Mouse (Mus musculus): ENCODE data around the gene Zc3h10. TPM values are rescaled to one million over a fixed set of nuclear protein-coding genes. Genes with fewer than 3 reads are reported as not detected.
A peak's percentile ranks its signal among the peaks of the same experiment; 100 is the strongest.
"Not testable (repeated sequence)": the region's sequence is repeated elsewhere in the genome, so short reads cannot be mapped to it uniquely, and the experiment has no call there.

Gene Zc3h10
- polyA plus RNA-seq, 1 experiment from 2014 or later: 15.5 TPM

DNA sequence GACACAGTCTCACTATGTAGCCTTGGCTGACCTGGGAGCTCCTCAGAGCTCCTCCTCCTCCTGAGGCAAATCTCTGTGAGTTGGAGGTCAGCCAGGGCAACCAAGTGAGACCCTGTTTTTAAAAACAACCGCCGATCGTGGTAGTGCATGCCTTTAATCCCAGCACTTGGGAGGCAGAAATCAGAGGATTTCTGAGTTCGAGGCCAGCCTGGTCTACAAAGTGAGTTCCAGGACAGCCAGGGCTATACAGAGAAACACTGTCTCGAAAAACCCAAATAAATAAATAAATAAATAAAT is 42.3 kb downstream of the Zc3h10 start:
- H3K27ac ChIP-seq; H3K9ac ChIP-seq; H3K4me2 ChIP-seq; H3K9me3 ChIP-seq; H3K27me3 ChIP-seq; H3K4me3 ChIP-seq; H3K4me1 ChIP-seq; ATAC-seq (ENCODE audit: insufficient number of reproducible peaks, insufficient read depth, low FRiP score, low TSS enrichment, low read depth): not testable (repeated sequence)
- 81% methylated on average over 5 of the region's 5 CpGs for WGBS
- H3K36me3 ChIP-seq: peaks cover 12% of the 10 kb centered on the region

DNA sequence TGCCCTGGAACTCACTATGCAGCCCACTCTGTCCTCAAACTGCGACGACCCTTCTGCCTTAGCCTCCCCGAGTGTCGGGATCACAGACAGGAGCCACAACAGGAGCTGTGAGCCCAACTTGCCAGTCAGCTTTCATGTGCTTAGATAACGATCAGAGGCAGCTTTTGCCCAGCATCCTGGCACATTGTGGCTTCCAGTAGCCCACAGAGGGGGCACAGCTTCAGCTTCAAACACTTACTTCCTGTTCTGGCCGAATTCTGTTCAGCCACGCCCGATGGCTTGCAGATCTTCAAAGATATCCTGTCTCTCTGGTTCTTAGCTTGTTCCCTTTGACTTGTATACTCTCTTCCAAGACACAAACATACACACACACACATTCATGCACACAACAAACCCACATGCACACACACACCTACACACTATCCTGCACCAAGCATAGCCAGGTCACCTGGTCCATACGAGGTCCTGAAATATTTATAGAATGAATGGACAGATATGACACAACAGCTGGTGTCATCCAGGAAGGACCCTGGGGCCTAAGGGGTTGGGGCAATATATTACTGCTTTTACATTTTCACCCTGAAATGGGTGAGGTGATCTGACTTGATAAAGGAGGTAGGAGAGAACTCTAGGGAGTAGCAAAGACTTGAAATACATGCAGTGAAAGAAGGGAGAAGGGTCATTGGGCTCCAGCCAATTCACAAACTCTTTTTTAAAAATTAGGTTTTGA is 42.8 kb downstream of the Zc3h10 start:
- ATAC-seq (ENCODE audit: insufficient number of reproducible peaks, insufficient read depth, low FRiP score, low TSS enrichment, low read depth): no peak
- H3K27ac ChIP-seq: peak overlapping the region; percentile 23; the same call in 1 of the 2 replicates
- 71% methylated on average over 9 of the region's 9 CpGs for WGBS
- H3K9ac ChIP-seq: 0 out of 2 replicates have a peak overlapping the region, but pooled peaks have one; percentile 37
- no peaks in the 10 kb centered on the region for H3K9me3 ChIP-seq
- H3K4me1 ChIP-seq: no peaks in the 10 kb centered on the region; the same call in 1 of the 2 replicates
- H3K4me2 ChIP-seq: no peak overlapping the region
- no peak overlapping the region for H3K4me3 ChIP-seq
- H3K36me3 ChIP-seq: peaks cover 7% of the 10 kb centered on the region
- no peaks in the 10 kb centered on the region for H3K27me3 ChIP-seq

DNA sequence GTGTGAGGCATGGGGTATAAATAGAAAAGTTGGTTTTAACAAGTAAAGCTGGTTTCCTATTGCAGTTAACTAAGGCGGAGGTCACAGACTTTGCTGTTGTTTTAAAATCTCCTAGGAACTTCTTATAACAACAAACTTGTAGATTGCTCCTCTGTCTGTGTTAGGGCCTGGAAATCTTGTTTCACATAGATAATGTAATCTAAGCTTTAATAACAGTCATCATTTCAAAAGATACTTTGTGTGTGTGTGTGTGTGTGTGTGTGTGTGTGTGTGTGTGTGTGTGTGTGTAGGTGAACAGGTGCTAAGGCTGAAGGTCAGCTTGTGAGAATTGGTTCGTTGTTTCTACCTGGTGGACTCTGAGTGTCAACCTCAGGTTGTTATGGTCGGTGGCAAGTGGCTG is 43.6 kb downstream of the Zc3h10 start:
- H3K36me3 ChIP-seq: peaks cover under 1% of the 10 kb centered on the region
- H3K4me1 ChIP-seq: no peaks in the 10 kb centered on the region; the same call in 1 of the 2 replicates
- no peak overlapping the region for H3K9ac ChIP-seq
- H3K9me3 ChIP-seq: no peaks in the 10 kb centered on the region
- H3K4me3 ChIP-seq: no peak overlapping the region
- no peaks in the 10 kb centered on the region for H3K27me3 ChIP-seq
- 84% methylated on average over 3 of the region's 3 CpGs for WGBS
- no peak overlapping the region for H3K27ac ChIP-seq
- ATAC-seq (ENCODE audit: insufficient number of reproducible peaks, insufficient read depth, low FRiP score, low TSS enrichment, low read depth): no peak
- no peak overlapping the region for H3K4me2 ChIP-seq

DNA sequence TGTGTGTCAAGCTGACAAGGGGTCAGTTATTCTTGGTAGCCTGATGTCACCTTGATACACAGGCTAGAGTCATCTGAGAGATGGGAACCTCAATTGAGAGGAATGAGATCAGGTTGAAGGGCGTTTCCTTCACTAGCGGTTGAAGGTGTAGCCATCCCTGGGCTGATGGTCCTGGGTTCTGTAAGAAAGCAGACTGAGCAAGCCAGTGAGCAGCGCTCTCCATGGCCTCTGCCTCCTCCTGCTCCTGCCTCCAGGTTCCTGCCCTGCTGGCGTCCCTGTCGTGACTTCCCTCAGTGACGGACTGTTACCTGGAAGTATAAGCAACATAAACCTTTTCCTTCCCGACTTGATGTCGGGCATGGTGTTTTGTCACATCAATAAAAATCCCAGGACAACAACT is 44.0 kb downstream of the Zc3h10 start:
- ATAC-seq (ENCODE audit: insufficient number of reproducible peaks, insufficient read depth, low FRiP score, low TSS enrichment, low read depth): no peak
- Histone ChIP-seq H3K27ac (no peak overlapping the region), H3K9me3 (no peaks in the 10 kb centered on the region), H3K27me3 (no peaks in the 10 kb centered on the region), H3K36me3 (no peaks in the 10 kb centered on the region; the same call in 1 of the 2 replicates), H3K4me3 (no peak overlapping the region), H3K4me1 (no peaks in the 10 kb centered on the region; the same call in 1 of the 2 replicates), H3K4me2 (no peak overlapping the region), H3K9ac (no peak overlapping the region)
- WGBS: 77% methylated on average over 8 of the region's 8 CpGs

DNA sequence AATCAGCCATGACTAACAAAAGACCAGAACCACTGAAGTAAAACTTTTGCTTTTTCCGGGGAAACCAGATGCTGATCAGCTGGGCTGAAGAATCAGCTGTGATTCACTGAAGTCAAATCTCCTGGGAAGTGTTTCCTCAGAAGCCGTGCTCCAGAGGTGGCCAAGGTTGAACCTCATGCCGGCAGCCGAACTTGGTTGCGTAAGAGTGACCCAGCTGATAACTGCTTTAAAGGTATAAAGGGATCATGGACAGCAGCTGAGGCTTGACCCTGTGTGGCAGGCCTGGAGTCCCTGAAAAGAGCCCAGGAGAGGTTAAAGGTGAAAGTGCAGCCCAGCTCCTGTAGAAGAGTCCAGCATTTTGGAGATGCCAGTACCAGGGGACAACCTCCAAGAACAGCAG is 45.2 kb downstream of the Zc3h10 start:
- 78% methylated on average over 5 of the region's 5 CpGs for WGBS
- peaks cover 7% of the 10 kb centered on the region for H3K4me1 ChIP-seq

DNA sequence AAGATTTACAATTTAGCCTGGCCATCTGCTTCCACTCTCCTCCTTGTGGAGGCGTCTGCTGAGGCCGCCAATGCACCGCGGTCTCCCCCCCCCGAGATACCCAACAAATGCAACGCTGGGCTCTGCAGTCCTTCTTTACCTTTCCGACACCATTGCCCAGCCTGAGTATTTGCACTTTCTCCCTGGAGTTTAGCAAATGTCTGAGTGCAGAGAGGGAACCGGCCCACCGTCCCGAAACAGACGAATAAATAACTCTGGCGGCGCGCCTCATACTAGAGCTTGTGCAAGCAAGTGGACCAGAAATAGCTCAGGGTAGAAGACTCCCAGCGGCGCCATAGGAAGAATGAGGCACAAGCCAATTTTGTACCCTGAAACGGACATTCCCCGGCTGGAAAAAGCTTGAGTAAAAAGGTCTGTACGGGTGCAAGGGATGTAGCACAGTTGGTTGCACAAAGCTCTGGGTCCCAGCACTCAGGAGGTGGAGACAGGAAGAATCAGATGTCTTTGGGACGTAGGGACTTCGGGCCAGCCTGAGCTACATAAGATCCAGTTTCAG is 48.4 kb downstream of the Zc3h10 start:
- H3K4me2 ChIP-seq: peak overlapping the region; percentile 72
- peaks cover 22% of the 10 kb centered on the region for H3K4me1 ChIP-seq
- peak overlapping the region; percentile 76 for H3K9ac ChIP-seq
- H3K9me3 ChIP-seq: no peaks in the 10 kb centered on the region
- H3K36me3 ChIP-seq: no peaks in the 10 kb centered on the region
- H3K27me3 ChIP-seq: no peaks in the 10 kb centered on the region
- H3K27ac ChIP-seq: peak overlapping the region; percentile 85
- no peak for ATAC-seq (ENCODE audit: insufficient number of reproducible peaks, insufficient read depth, low FRiP score, low TSS enrichment, low read depth)
- peak overlapping the region; percentile 64 for H3K4me3 ChIP-seq
- WGBS: under 1% methylated on average over 21 of the region's 21 CpGs

More for the DNA sequence above, 45.2 kb downstream of the Zc3h10 start:
- no peak for ATAC-seq (ENCODE audit: insufficient number of reproducible peaks, insufficient read depth, low FRiP score, low TSS enrichment, low read depth)
- Histone ChIP-seq H3K36me3 (no peaks in the 10 kb centered on the region; the same call in 1 of the 2 replicates), H3K9ac (no peak overlapping the region), H3K27me3 (no peaks in the 10 kb centered on the region), H3K4me3 (no peak overlapping the region), H3K27ac (no peak overlapping the region), H3K4me2 (no peak overlapping the region), H3K9me3 (no peaks in the 10 kb centered on the region)

DNA sequence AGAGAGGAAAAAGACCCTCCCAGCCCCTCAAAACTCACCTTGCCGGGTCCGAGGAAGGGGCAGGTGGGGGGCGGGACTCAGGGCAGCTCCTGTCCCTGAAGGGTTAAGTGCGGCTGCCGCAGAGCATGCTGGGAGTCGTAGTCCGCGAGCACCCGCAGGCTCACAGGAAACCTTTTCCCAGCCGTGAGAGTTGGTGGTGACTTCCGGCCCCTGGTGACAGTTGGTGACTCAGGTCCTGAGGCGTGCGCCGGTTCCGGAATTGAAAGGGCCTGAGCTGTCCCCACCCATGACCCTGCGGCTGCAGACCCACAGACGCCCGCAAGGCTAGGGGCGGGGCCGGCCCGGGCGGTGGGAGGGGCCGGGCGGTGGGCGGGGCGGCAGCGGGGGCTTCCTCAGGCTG is 49.0 kb downstream of the Zc3h10 start, which contains the start of gene Myl6b:
Gene Myl6b (minus strand): TSS at position 96 of the 400 bp plus-strand sequence.
- H3K27ac ChIP-seq: peak within 1 kb of the TSS; percentile 85
- H3K4me1 ChIP-seq: peaks cover 22% of the 10 kb centered on the region
- no peaks in the 10 kb centered on the region for H3K27me3 ChIP-seq
- under 1% methylated on average over 27 of the region's 27 CpGs for WGBS
- no peaks in the 10 kb centered on the region for H3K36me3 ChIP-seq
- peak within 1 kb of the TSS; percentile 76 for H3K9ac ChIP-seq
- peak within 1 kb of the TSS; percentile 72 for H3K4me2 ChIP-seq
- peak; percentile 73 for ATAC-seq (ENCODE audit: insufficient number of reproducible peaks, insufficient read depth, low FRiP score, low TSS enrichment, low read depth)
- no peaks in the 10 kb centered on the region for H3K9me3 ChIP-seq
- H3K4me3 ChIP-seq: peak within 1 kb of the TSS; percentile 64

DNA sequence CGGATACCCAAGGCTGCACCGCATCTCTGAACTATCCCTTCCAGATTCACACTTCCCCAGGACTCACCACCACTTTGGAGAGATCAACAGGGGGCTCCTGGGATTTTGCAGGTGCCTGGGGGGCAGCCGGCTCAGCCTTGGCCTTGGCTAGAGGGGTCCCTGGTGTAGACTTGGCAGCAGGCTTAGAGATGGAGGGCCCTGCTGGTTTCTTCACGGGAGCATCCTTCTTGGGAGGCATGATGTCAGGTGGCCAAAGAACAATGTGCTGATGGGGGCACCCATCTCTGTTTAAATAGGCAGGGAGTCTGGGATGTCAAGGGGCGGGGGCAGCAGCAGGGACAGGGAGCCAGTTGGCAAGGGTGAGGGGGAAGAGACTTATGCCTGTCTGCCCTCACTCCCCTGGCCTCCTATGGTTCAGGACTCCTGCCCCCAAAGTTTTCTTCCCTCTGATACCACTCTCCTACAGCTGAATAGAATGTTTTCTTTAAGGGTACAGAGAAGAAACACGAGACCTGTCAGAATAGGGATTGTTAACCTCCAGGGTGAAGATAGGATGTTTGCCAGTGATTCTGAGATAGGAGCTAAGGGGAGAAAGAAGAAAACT is 50.3 kb downstream of the Zc3h10 start:
- Histone ChIP-seq H3K4me3 (no peak overlapping the region), H3K27ac (no peak overlapping the region), H3K9me3 (no peaks in the 10 kb centered on the region), H3K36me3 (no peaks in the 10 kb centered on the region), H3K27me3 (no peaks in the 10 kb centered on the region), H3K9ac (no peak overlapping the region), H3K4me1 (peaks cover 25% of the 10 kb centered on the region), H3K4me2 (no peak overlapping the region)
- 43% methylated on average over 6 of the region's 6 CpGs for WGBS
- ATAC-seq (ENCODE audit: insufficient number of reproducible peaks, insufficient read depth, low FRiP score, low TSS enrichment, low read depth): no peak

DNA sequence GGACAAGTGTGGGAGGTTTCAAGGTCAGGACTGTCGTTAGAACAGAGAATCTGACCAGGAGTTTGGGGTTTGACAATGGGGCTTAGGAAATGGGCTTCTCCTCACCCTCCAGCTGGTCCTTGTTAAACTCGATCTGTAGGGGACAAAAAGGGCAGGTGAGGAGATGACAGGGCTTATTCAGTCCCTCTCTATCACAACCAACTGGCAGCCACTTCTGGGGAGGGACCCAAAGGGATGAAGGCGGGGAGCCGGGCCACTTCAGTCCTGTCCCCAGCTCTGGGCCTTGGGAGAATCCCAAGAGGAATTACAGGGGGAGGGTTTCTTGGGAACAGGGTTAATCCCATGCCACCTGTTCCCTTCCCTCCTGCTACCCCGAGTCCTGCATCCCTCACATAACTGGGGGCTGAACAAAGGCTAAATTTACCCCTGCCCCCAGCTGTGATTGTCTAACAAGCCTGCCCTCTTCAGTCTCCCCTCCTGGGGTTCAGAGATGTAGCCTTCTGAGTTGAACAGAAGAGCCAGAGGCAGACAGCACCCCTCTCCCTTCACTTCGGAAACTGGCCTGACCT is 51.0 kb downstream of the Zc3h10 start:
- H3K4me2 ChIP-seq: no peak overlapping the region
- H3K9ac ChIP-seq: no peak overlapping the region
- 27% methylated on average over 6 of the region's 6 CpGs for WGBS
- no peak overlapping the region for H3K4me3 ChIP-seq
- no peaks in the 10 kb centered on the region for H3K27me3 ChIP-seq
- H3K27ac ChIP-seq: no peak overlapping the region
- H3K4me1 ChIP-seq: peaks cover 32% of the 10 kb centered on the region
- no peaks in the 10 kb centered on the region for H3K9me3 ChIP-seq
- ATAC-seq (ENCODE audit: insufficient number of reproducible peaks, insufficient read depth, low FRiP score, low TSS enrichment, low read depth): no peak
- H3K36me3 ChIP-seq: peaks cover 4% of the 10 kb centered on the region

DNA sequence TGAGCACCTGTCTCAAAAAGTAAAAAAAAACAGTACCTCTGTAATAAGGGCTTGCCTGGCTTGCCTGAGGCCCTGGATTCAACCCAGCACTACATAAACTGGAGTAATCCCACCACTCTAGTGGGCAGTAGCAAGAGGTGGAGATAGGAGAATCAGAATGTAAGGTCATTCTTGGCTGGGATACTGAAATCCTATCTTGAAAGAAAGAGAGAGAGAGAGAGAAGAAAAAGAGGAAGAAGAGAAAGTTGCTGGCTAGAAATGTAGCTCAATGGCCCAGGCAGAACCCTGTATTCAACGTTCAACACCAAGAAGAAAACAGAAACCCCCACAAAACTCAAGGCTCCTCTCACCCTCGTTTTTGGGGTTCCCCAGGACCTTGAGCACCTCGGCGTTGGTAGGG is 51.7 kb downstream of the Zc3h10 start:
- H3K9ac ChIP-seq: no peak overlapping the region
- H3K27ac ChIP-seq: no peak overlapping the region
- H3K4me2 ChIP-seq: no peak overlapping the region
- 84% methylated on average over 4 of the region's 4 CpGs for whole genome bisulfite sequencing
- H3K4me1 ChIP-seq: peaks cover 39% of the 10 kb centered on the region
- peaks cover 11% of the 10 kb centered on the region for H3K36me3 ChIP-seq
- H3K9me3 ChIP-seq: no peaks in the 10 kb centered on the region
- H3K4me3 ChIP-seq: no peak overlapping the region
- no peaks in the 10 kb centered on the region for H3K27me3 ChIP-seq
- no peak for ATAC-seq (ENCODE audit: insufficient number of reproducible peaks, insufficient read depth, low FRiP score, low TSS enrichment, low read depth)

DNA sequence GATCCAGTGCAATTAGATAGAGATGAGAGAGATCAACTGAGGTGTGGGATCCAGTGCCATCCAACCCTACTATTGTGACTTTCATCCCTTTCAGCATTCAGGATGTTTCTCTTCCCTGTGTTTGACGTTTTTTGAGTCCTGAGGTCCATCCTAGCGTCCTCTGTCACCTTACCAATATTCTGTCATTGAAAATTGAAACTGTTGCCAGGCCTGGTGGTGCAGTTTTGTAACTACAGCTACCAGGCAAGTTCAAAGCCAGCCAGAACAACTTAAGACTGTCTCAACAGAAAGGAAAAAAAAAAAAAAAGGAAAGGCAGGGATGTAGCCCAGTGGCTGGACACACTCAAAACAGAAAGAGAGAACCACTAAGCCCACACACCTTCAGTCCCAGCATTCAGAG is 52.3 kb downstream of the Zc3h10 start:
- Histone ChIP-seq H3K4me3 (peak overlapping the region; percentile 84; the same call in 1 of the 2 replicates), H3K27ac (no peak overlapping the region), H3K4me1 (peaks cover 41% of the 10 kb centered on the region), H3K9ac (peak overlapping the region; percentile 85), H3K36me3 (peaks cover 17% of the 10 kb centered on the region), H3K4me2 (peak overlapping the region; percentile 79), H3K27me3 (no peaks in the 10 kb centered on the region), H3K9me3 (no peaks in the 10 kb centered on the region)
- WGBS: 81% methylated on average over 2 of the region's 2 CpGs
- ATAC-seq (ENCODE audit: insufficient number of reproducible peaks, insufficient read depth, low FRiP score, low TSS enrichment, low read depth): no peak

All from embryonic facial prominence, embryonic 13.5 days (tissue).